In the genomic region with DNA sequence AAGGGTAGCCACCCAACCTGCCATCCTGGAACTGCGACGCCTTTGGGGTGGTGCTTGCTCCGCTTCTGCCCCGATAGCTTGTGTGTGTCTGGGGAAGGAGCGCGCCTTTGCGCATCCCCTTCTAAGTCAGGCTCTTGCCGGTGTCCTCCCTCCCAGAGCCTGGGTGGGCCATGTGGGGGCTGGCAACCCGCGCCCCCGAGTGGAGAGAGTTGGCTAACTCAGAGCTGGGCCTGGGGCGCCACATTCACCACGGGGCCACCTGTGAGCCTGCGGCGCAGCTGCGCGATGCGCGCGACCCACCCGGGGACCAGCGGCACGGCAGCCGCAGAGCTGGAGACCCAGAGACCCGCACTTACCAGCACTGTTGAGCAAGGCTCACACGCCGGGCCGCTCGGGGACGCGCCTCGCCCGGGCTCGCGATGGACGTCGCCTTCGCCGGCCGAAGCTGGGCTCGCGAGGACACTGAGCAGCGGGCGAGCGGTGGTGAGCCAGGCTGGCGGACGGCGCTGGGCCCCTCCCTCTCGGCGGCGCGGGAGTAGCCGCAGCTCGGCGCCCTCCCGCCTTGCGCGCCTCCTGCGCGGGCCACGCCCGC, we compare ENCODE assay signal across 8 mouse cellular contexts. TPM values are rescaled to one million over a fixed set of nuclear protein-coding genes. Genes with fewer than 3 reads are reported as not detected.
DNase-seq lines count a peak whose midpoint lies in the region; ATAC-seq and TF ChIP-seq lines count a peak whose summit lies in the region.

TSS of gene Slc24a2 (minus strand) at position 518 of the 592 bp plus-strand sequence.

- H3K9me3 ChIP-seq in liver, postnatal 0 days (ENCODE audit: low read length) = no peaks in the 10 kb centered on the region

- no peak for TF ChIP-seq POLR2A in heart, adult 2 months (IDR thresholded peaks at IDR 0.05; ENCODE audit: insufficient read depth, low read depth, low read length)

- intact Hi-C loops in heart, adult 2 months (cut with DNase I) = no loop called here

- no peak for TF ChIP-seq EP300 in heart, adult 2 months (IDR thresholded peaks at IDR 0.05; ENCODE audit: insufficient read depth, low read depth, low read length)
- TF ChIP-seq EP300 in liver, postnatal 0 days (IDR thresholded peaks at IDR 0.05; ENCODE audit: low read depth) = no peak

- TF ChIP-seq CTCF in heart, adult 2 months (IDR thresholded peaks at IDR 0.05) = no peak
- no peak for TF ChIP-seq CTCF in liver, postnatal 0 days (IDR thresholded peaks at IDR 0.05; ENCODE audit: low read depth)

- peak within 1 kb of the TSS; percentile 40 for H3K4me3 ChIP-seq in heart, adult 2 months
- H3K4me3 ChIP-seq in liver, postnatal 0 days (ENCODE audit: low read depth, low read length) = peak within 1 kb of the TSS; percentile 35

- H3K9ac ChIP-seq in heart, adult 2 months (ENCODE audit: low read depth, low read length) = peak within 1 kb of the TSS; percentile 43
- H3K9ac ChIP-seq in liver, postnatal 0 days (replicated peaks) = no peak within 1 kb of the TSS

- peak; percentile 47 for ATAC-seq in liver, postnatal 0 days

- WGBS in heart, adult 2 months = 2% methylated on average over 59 of the region's 62 CpGs
- 2% methylated on average over 47 of the region's 62 CpGs for WGBS in liver, postnatal 0 days (ENCODE audit: insufficient replicate concordance)

- H3K27ac ChIP-seq in heart, adult 2 months = no peak within 1 kb of the TSS
- H3K27ac ChIP-seq in liver, postnatal 0 days (ENCODE audit: low read depth) = no peak within 1 kb of the TSS

- DNase-seq in thymus, postnatal 4 days = peak; percentile 11
- DNase-seq in thymus, adult 18-20 months = no peak
- peak; percentile 54 for DNase-seq in embryo, embryonic 11.5 days (ENCODE audit: low read depth, low spot score)
- DNase-seq in heart, adult 2 months = peak; percentile 58 to 61
- DNase-seq in kidney, postnatal 14 days = peak; percentile 36
- peak; percentile 43 for DNase-seq in liver, postnatal 0 days
- peak; percentile 60 to 62 for DNase-seq in right cerebral cortex, postnatal 10 days (ENCODE audit: low spot score in 2 of 2)
- no peak for DNase-seq in thymus, postnatal 36 days

- H3K79me2 ChIP-seq in heart, adult 2 months (replicated peaks; ENCODE audit: control insufficient read depth, insufficient read depth, low read length) = no peaks in the 10 kb centered on the region

- no peaks in the 10 kb centered on the region; the same call in 1 of the 2 replicates for H3K27me3 ChIP-seq in heart, adult 2 months (ENCODE audit: control insufficient read depth, insufficient read depth, low read length)
- H3K27me3 ChIP-seq in liver, postnatal 0 days (ENCODE audit: insufficient read depth, low read length) = peaks cover 25% of the 10 kb centered on the region; the same call in 1 of the 2 replicates

- H3K36me3 ChIP-seq in heart, adult 2 months (ENCODE audit: control insufficient read depth, insufficient read depth, low read length) = no peaks in the 10 kb centered on the region
- no peaks in the 10 kb centered on the region for H3K36me3 ChIP-seq in liver, postnatal 0 days (replicated peaks; ENCODE audit: insufficient read depth, low read length)

- peak within 1 kb of the TSS; percentile 70 for H3K4me2 ChIP-seq in liver, postnatal 0 days (ENCODE audit: low read depth, low read length)

- H3K4me1 ChIP-seq in heart, adult 2 months (ENCODE audit: control insufficient read depth, insufficient read depth, low read length) = no peaks in the 10 kb centered on the region
- 0 out of 2 replicates have a peak, but pooled peaks cover 4% of the 10 kb centered on the region for H3K4me1 ChIP-seq in liver, postnatal 0 days (ENCODE audit: insufficient read depth)

RNA-seq across cellular contexts. Expression of gene Slc24a2, which starts in this region (rescaled TPM):
- total RNA-seq in heart, adult 2 months (2021) = 1 to 10 TPM; 1.0 to 2.5 TPM
- polyA plus RNA-seq in heart, adult 2 months (2012; rRNA removed) = 0.66 and 1.5 TPM in 2 replicates
- not detected in 2 replicates for polyA plus RNA-seq in liver, postnatal 0 days (2015; fragmentation: Nextera tagmentation; extraction: Ambion mirVana)

Comparison
In these comparisons a context has a peak if more than half of its experiments do, and no peak if none do; other contexts are left out.
1. DNase-seq: peak in thymus, postnatal 4 days (single experiment), embryo, embryonic 11.5 days (single experiment), heart, adult 2 months (2 of 2), kidney, postnatal 14 days (single experiment) and right cerebral cortex, postnatal 10 days (2 of 2); none in thymus, adult 18-20 months (0 of 2) and thymus, postnatal 36 days (0 of 2).
2. Peak in DNase-seq, ATAC-seq, H3K4me3 ChIP-seq and H3K4me2 ChIP-seq in liver, postnatal 0 days; RNA of the gene not detected or under 1 TPM.